Mouse (Mus musculus): ENCODE results near the gene Dapl1. TPM values are rescaled to one million over a fixed set of nuclear protein-coding genes. Genes with fewer than 3 reads are reported as not detected.

Gene Dapl1
- polyA plus RNA-seq, 1 experiment, result not detected

GRCm38 (mm10) chr2:59467976-59468375 is 16.5 kb upstream of the Dapl1 start:
- H3K79me2 ChIP-seq (ENCODE audit: control insufficient read depth, insufficient read depth), result no peaks in the 10 kb centered on the region
- H3K27me3 ChIP-seq (ENCODE audit: control insufficient read depth, insufficient read depth, insufficient read length), result peaks cover 17% of the 10 kb centered on the region
- H3ac ChIP-seq (ENCODE audit: control insufficient read depth, insufficient read length), result no peak overlapping the region
- H3K4me2 ChIP-seq (ENCODE audit: low read depth), result no peak overlapping the region
- TF ChIP-seq TCF12 (IDR thresholded peaks at IDR 0.05; ENCODE audit: insufficient read depth, poor library complexity, severe bottlenecking) (no peak), TCF3 (IDR thresholded peaks at IDR 0.05; ENCODE audit: insufficient read length, low read depth) (no peak), SRF (IDR thresholded peaks at IDR 0.05; ENCODE audit: control insufficient read depth, insufficient read length, low read depth) (no peak), MYOD1 (IDR thresholded peaks at IDR 0.05; ENCODE audit: control insufficient read depth in 1 of 3, insufficient read length in 2 of 3, low read depth in 2 of 3) (no peak), CEBPB (IDR thresholded peaks at IDR 0.05; ENCODE audit: insufficient read depth, poor library complexity, severe bottlenecking) (no peak), REST (IDR thresholded peaks at IDR 0.05; ENCODE audit: insufficient read depth, insufficient read length) (no peak)
- H3K36me3 ChIP-seq (ENCODE audit: control insufficient read depth, insufficient read depth), result no peaks in the 10 kb centered on the region
- no peak overlapping the region for H3K4me3 ChIP-seq

- TF ChIP-seq POLR2A (IDR thresholded peaks at IDR 0.05; ENCODE audit: insufficient read length, low read depth), result no peak
- TF ChIP-seq MYOD1 (IDR thresholded peaks at IDR 0.05; ENCODE audit: control insufficient read depth in 1 of 3, insufficient read length in 2 of 3, low read depth in 2 of 3), result no peak
- TF ChIP-seq TCF3 (IDR thresholded peaks at IDR 0.05; ENCODE audit: insufficient read length, low read depth), result no peak
- TF ChIP-seq MYOG (IDR thresholded peaks at IDR 0.05; ENCODE audit: control insufficient read depth in 1 of 3, insufficient read depth in 1 of 3, insufficient read length in 2 of 3, low read depth in 2 of 3), result no peak
- TF ChIP-seq USF1 (IDR thresholded peaks at IDR 0.05; ENCODE audit: low read depth), result no peak
- TF ChIP-seq MAX (IDR thresholded peaks at IDR 0.05; ENCODE audit: low read depth), result no peak
- TF ChIP-seq E2F4 (IDR thresholded peaks at IDR 0.05; ENCODE audit: insufficient read depth), result no peak
- no peak for TF ChIP-seq TCF12 (IDR thresholded peaks at IDR 0.05; ENCODE audit: insufficient read depth, poor library complexity, severe bottlenecking)
- TF ChIP-seq SRF (IDR thresholded peaks at IDR 0.05; ENCODE audit: control insufficient read depth, insufficient read length, low read depth), result no peak
- no peak for TF ChIP-seq CEBPB (IDR thresholded peaks at IDR 0.05; ENCODE audit: insufficient read depth, poor library complexity, severe bottlenecking)
- no peak for TF ChIP-seq REST (IDR thresholded peaks at IDR 0.05; ENCODE audit: insufficient read depth, insufficient read length)
- no peak for TF ChIP-seq POLR2AphosphoS2 (IDR thresholded peaks at IDR 0.05; ENCODE audit: insufficient read length, low read depth)
- Histone ChIP-seq H3K27me3 (ENCODE audit: control insufficient read depth, insufficient read depth, insufficient read length) (peaks cover 17% of the 10 kb centered on the region), H3K36me3 (ENCODE audit: control insufficient read depth, insufficient read depth) (no peaks in the 10 kb centered on the region), H3K4me2 (ENCODE audit: low read depth) (no peak overlapping the region), H3ac (ENCODE audit: control insufficient read depth, insufficient read length) (no peak overlapping the region), H3K79me2 (ENCODE audit: control insufficient read depth, insufficient read depth) (no peaks in the 10 kb centered on the region), H3K4me3 (no peak overlapping the region)
These were observed 14.7 kb upstream of the Dapl1 start for GRCm38 (mm10) chr2:59469590-59470245.

- peaks cover 17% of the 10 kb centered on the region for H3K27me3 ChIP-seq (ENCODE audit: control insufficient read depth, insufficient read depth, insufficient read length)
- TF ChIP-seq SRF (IDR thresholded peaks at IDR 0.05; ENCODE audit: control insufficient read depth, insufficient read length, low read depth), result no peak
- no peak for TF ChIP-seq REST (IDR thresholded peaks at IDR 0.05; ENCODE audit: insufficient read depth, insufficient read length)
- TF ChIP-seq USF1 (IDR thresholded peaks at IDR 0.05; ENCODE audit: low read depth), result no peak
- no peak for TF ChIP-seq POLR2AphosphoS2 (IDR thresholded peaks at IDR 0.05; ENCODE audit: insufficient read length, low read depth)
- TF ChIP-seq POLR2A (IDR thresholded peaks at IDR 0.05; ENCODE audit: insufficient read length, low read depth), result no peak
- no peak for TF ChIP-seq TCF12 (IDR thresholded peaks at IDR 0.05; ENCODE audit: insufficient read depth, poor library complexity, severe bottlenecking)
- no peak for TF ChIP-seq E2F4 (IDR thresholded peaks at IDR 0.05; ENCODE audit: insufficient read depth)
- no peak for TF ChIP-seq TCF3 (IDR thresholded peaks at IDR 0.05; ENCODE audit: insufficient read length, low read depth)
- TF ChIP-seq CEBPB (IDR thresholded peaks at IDR 0.05; ENCODE audit: insufficient read depth, poor library complexity, severe bottlenecking), result no peak
- TF ChIP-seq MAX (IDR thresholded peaks at IDR 0.05; ENCODE audit: low read depth), result no peak
- no peak for TF ChIP-seq MYOD1 (IDR thresholded peaks at IDR 0.05; ENCODE audit: control insufficient read depth in 1 of 3, insufficient read length in 2 of 3, low read depth in 2 of 3)
- TF ChIP-seq MYOG (IDR thresholded peaks at IDR 0.05; ENCODE audit: control insufficient read depth in 1 of 3, insufficient read depth in 1 of 3, insufficient read length in 2 of 3, low read depth in 2 of 3), result no peak
- no peak overlapping the region for H3ac ChIP-seq (ENCODE audit: control insufficient read depth, insufficient read length)
- H3K79me2 ChIP-seq (ENCODE audit: control insufficient read depth, insufficient read depth), result no peaks in the 10 kb centered on the region
- H3K36me3 ChIP-seq (ENCODE audit: control insufficient read depth, insufficient read depth), result no peaks in the 10 kb centered on the region
- H3K4me3 ChIP-seq, result no peak overlapping the region
- H3K4me2 ChIP-seq (ENCODE audit: low read depth), result no peak overlapping the region
These were observed 14.0 kb upstream of the Dapl1 start for GRCm38 (mm10) chr2:59470326-59471031.

GRCm38 (mm10) chr2:59471051-59471948 is 13.2 kb upstream of the Dapl1 start:
- H3K4me3 ChIP-seq, result no peak overlapping the region
- H3K4me2 ChIP-seq (ENCODE audit: low read depth), result no peak overlapping the region
- no peak overlapping the region for H3ac ChIP-seq (ENCODE audit: control insufficient read depth, insufficient read length)

More at GRCm38 (mm10) chr2:59471051-59471948, 13.2 kb upstream of the Dapl1 start:
- H3K36me3 ChIP-seq (ENCODE audit: control insufficient read depth, insufficient read depth), result no peaks in the 10 kb centered on the region
- TF ChIP-seq MAX (IDR thresholded peaks at IDR 0.05; ENCODE audit: low read depth) (no peak), MYOG (IDR thresholded peaks at IDR 0.05; ENCODE audit: control insufficient read depth in 1 of 3, insufficient read depth in 1 of 3, insufficient read length in 2 of 3, low read depth in 2 of 3) (no peak), SRF (IDR thresholded peaks at IDR 0.05; ENCODE audit: control insufficient read depth, insufficient read length, low read depth) (no peak), USF1 (IDR thresholded peaks at IDR 0.05; ENCODE audit: low read depth) (no peak), POLR2A (IDR thresholded peaks at IDR 0.05; ENCODE audit: insufficient read length, low read depth) (no peak), E2F4 (IDR thresholded peaks at IDR 0.05; ENCODE audit: insufficient read depth) (no peak), MYOD1 (IDR thresholded peaks at IDR 0.05; ENCODE audit: control insufficient read depth in 1 of 3, insufficient read length in 2 of 3, low read depth in 2 of 3) (no peak), TCF12 (IDR thresholded peaks at IDR 0.05; ENCODE audit: insufficient read depth, poor library complexity, severe bottlenecking) (no peak), TCF3 (IDR thresholded peaks at IDR 0.05; ENCODE audit: insufficient read length, low read depth) (no peak), CEBPB (IDR thresholded peaks at IDR 0.05; ENCODE audit: insufficient read depth, poor library complexity, severe bottlenecking) (no peak), POLR2AphosphoS2 (IDR thresholded peaks at IDR 0.05; ENCODE audit: insufficient read length, low read depth) (no peak), REST (IDR thresholded peaks at IDR 0.05; ENCODE audit: insufficient read depth, insufficient read length) (no peak)
- H3K27me3 ChIP-seq (ENCODE audit: control insufficient read depth, insufficient read depth, insufficient read length), result peaks cover 17% of the 10 kb centered on the region
- H3K79me2 ChIP-seq (ENCODE audit: control insufficient read depth, insufficient read depth), result no peaks in the 10 kb centered on the region
